Mouse (Mus musculus): ENCODE measurements around the gene Gm14295.
"Not testable (repeated sequence)": the region's sequence is repeated elsewhere in the genome, so short reads cannot be mapped to it uniquely, and the experiment has no call there.

The Gm14295 gene

DNA sequence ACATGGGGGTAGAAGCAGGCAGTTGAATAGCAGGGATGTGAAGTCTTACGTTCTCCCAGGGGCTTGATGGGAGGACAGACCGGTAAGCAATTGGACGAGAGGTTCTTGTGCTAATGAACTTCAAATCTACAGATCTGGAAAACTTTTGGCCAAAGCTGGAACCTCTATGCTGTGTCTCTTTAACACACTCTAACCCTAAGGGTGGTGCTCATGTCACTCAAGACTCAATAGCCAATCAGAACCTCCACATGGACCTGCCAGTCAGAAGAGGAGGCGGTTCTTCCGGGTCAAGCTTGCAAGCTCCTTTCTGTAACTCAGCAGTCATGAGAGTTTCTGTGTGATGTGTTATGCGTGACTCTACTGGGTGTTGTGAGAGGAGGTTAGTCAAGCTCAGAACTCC, at the start of gene Gm14295:
Gm14295 (plus strand) TSS at position 301 of the 400 bp plus-strand sequence.
- ATAC-seq (ENCODE audit: insufficient number of reproducible peaks, low FRiP score, low TSS enrichment): not testable (repeated sequence)

DNA sequence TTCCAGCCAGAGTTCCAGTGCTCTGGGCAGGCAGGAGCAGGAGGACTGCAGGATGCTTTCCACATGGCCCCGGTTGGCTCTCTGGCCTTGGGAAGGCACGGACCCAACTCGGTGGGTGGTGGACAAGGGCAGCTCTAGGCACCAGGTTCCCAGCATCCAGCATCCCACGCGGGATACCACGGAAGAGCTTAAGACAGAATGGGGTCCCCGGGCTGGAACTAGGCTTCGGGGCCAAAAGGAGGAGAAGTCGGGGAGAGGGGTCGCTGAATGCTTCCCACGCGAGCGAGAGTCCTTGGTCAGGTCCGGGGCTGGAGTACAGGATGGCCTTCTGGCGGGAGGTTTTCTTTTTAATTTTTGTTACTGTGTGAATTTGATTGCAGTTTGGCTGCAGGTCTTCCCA, 373 bp downstream of the Gm14295 start:
- ATAC-seq (ENCODE audit: insufficient number of reproducible peaks, low FRiP score, low TSS enrichment): not testable (repeated sequence)

DNA sequence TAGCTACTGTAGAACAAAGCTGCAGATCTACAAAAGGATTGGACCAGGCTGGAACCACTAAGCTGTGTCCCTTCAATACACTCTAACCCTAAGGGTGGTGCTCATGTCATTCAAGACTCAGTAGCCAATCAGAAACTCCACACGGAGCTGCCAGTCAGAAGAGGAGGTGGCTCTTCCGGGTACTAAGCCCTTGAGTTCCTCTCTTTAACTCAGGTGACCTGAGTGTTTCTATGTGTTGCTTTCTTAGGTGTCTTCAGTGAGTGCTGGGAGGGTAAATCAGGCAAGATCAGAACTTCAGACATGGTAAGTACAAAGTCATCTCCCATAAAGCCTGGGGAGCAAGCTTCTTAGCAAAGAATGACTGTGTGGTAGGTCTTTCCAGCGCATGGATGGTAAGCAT, 32.4 kb downstream of the Gm14295 start, which contains the start of gene Gm14408:
Gm14408 (plus strand) TSS at position 301 of the 400 bp plus-strand sequence.
- not testable (repeated sequence) for ATAC-seq (ENCODE audit: insufficient number of reproducible peaks, low FRiP score, low TSS enrichment)
